Mouse (Mus musculus): ENCODE data around the gene Lrguk.

Gene Lrguk

GRCm38 (mm10) chr6:34049433-34049832, 20.2 kb downstream of the Lrguk start:
- in situ Hi-C loops (cut with MboI; ENCODE audit: unreplicated experiment in 2 of 2): loop anchor here in 1 of 2 experiments (25.0 kb wide), 1 partner anchor 1712 kb away; no protein-coding TSS in a partner anchor

DNA sequence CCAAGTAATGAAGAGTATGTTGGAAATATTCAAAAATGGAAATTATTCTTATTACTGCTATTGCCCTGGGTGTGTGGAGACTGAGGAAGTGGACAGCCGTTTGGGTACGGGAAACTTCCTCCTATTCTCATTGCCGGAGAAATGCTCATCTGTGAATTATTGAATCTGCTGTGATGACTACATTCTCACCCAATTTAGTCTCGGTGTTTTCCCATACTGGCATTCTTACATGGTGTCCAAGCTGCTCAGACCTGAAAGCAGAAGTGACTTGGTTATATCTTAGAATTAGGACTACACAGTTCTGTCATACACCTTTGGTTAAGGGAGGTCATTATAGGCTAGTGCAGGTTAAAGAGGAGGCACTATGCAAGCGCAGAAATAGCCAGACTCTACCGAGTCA, 30.5 kb downstream of the Lrguk start:
- in situ Hi-C loops (cut with MboI; ENCODE audit: unreplicated experiment in 2 of 2): no loop called here

- in situ Hi-C loops (cut with MboI; ENCODE audit: unreplicated experiment in 2 of 2): no loop called here
Measured at GRCm38 (mm10) chr6:34066790-34067189, 37.5 kb downstream of the Lrguk start.

- in situ Hi-C loops (cut with MboI; ENCODE audit: unreplicated experiment in 2 of 2): no loop called here
Measured at GRCm38 (mm10) chr6:34067271-34067670, 38.0 kb downstream of the Lrguk start.

DNA sequence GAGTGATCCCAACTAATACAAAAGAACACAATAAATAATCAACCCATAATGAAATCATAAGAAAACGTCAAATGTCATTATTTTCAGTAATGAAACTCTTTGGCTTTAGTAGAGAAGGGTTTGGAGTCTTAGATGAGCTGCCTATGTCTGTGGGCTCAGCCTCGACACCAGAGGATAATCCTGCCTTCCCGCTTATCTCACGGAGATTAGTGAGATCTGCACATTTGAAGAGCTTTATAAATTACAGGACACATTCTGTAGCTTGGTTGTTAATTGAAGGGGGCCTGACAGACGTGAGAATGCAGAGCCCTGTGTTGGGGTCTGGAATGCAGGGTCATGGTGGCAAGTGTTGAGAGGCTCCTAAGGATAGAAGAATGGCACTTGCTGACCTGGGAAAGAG, 42.7 kb downstream of the Lrguk start:
- in situ Hi-C loops (cut with MboI; ENCODE audit: unreplicated experiment in 2 of 2): loop anchor here in 1 of 2 experiments (10.0 kb wide), 1 partner anchor 123 kb away; no protein-coding TSS in a partner anchor

GRCm38 (mm10) chr6:34073931-34074442, 44.7 kb downstream of the Lrguk start:
- in situ Hi-C loops (cut with MboI; ENCODE audit: unreplicated experiment in 2 of 2): loop anchor here in 1 of 2 experiments (10.0 kb wide), 1 partner anchor 121 kb away; no protein-coding TSS in a partner anchor

DNA sequence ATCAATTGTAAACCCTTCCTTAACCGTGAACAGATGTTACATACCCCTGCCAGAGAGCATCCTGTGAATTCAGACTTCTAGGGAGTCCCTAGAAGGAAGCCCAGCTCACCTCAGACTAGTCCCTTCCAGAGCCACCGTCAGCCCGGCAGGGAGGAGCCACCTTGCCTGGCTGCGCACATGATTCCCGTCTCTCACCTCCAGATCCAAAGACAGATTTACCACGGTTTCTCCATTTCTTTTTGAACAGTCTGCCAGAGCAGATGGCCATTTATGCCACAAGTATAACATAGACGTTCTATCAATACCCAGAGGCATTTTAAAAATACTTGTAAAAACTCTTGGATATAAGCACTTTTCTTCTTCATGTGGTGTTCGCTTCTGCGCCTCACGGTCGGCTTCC, 46.3 kb downstream of the Lrguk start:
- in situ Hi-C loops (cut with MboI; ENCODE audit: unreplicated experiment in 2 of 2): loop anchor here in 1 of 2 experiments (10.0 kb wide), 1 partner anchor 119 kb away; no protein-coding TSS in a partner anchor

GRCm38 (mm10) chr6:34083471-34083870, 54.2 kb downstream of the Lrguk start:
- in situ Hi-C loops (cut with MboI; ENCODE audit: unreplicated experiment in 2 of 2): no loop called here

DNA sequence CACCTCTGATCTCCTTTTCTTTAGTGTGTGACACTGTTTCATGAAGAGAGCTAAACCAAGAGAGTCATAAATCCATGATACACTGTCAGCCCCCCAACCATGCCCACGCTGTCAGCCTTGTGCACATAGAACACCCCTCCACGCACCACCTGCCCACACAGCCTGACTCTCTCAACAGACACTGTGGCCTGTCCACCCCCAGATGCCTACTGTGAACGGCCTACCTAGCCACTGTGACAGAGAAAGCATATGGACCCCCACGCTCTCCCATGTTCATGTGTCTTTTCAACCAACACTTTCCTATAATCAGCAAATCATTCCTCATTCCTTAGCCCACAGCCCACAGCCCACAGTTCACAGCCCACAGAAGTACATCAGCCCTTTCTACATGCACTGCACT, 58.5 kb downstream of the Lrguk start:
- in situ Hi-C loops (cut with MboI; ENCODE audit: unreplicated experiment in 2 of 2): no loop called here

GRCm38 (mm10) chr6:34088986-34089385, 59.7 kb downstream of the Lrguk start:
- in situ Hi-C loops (cut with MboI; ENCODE audit: unreplicated experiment in 2 of 2): no loop called here

GRCm38 (mm10) chr6:34091537-34091936, 62.3 kb downstream of the Lrguk start:
- in situ Hi-C loops (cut with MboI; ENCODE audit: unreplicated experiment in 2 of 2): no loop called here

GRCm38 (mm10) chr6:34096274-34096673, 67.0 kb downstream of the Lrguk start:
- in situ Hi-C loops (cut with MboI; ENCODE audit: unreplicated experiment in 2 of 2): no loop called here

DNA sequence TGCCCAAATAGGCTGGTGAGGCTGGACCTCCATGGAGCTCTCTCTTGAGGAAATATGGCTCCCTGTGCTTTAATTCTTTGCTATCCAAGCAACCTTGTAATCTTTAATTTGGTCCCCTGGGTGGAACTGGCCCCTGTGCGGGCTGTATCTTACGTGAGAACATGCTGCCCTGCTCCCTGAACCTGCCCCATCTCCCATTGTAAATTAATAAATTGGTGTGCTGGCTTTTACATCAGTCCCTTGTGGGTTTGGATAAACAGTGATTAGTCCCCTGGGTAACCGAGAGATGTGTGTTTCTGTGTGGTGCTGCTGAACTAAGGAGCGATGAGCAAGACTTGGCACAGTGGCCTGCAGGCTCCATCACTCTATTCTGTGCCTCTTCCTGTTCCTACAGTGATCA, 67.7 kb downstream of the Lrguk start:
- in situ Hi-C loops (cut with MboI; ENCODE audit: unreplicated experiment in 2 of 2): no loop called here

DNA sequence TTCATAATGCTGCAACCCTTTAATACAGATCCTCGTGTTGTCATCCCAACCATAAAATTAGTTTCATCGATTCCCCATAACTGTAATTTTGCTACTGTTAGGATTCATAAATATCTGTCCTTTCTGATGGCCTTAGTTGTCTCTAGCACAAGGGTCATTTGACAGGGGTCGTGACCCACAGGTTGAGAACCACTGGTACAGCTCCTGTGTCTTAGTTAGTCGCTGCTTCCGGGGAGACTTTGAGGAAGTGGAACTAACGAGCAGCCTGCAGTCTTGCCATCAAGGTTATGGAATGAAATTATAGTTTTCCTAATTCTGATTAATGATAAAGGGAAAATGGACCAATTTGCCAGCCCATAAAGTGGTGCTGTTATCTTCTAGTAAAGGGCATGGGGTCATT, 70.5 kb downstream of the Lrguk start:
- in situ Hi-C loops (cut with MboI; ENCODE audit: unreplicated experiment in 2 of 2): no loop called here

DNA sequence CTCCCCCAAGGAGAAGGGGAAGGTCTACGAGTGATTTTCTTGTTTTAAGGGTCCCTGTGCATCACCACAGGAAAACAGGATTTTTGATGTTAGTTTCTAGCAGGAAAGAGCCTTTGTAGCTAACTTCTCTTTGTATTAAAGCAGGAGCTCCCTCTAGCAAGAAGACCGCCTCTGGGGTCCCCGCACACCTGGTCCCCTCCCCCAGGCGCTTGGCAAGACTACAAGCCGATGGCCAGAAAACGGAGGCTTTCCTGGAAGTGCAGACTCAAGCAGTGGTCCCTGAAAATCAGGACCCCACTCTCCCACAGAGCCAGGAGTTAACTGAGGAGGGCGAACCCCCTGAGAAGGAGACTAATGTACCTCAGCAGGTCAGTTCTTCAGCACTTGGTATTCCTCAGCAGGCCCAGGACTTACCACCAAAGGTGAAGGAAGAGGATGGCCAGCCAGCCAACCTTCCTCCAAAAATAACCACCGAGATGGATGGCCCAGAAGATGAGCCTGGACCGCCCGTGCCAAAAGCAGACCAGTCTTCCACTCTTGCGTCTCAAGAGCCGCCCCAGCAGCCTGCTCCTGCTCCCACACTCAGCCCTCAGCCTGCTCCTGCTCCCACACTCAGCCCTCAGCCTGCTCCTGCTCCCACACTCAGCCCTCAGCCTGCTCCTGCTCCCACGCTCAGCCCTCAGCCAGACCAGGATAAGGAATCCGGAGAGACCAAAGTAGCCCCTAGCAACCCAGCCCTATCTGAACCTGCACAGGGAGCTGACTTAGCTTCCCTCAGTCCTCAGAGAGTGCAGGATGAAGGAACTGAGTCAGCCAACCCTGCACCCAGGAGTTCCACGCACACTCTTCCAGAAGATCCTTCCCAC, 72.5 kb downstream of the Lrguk start:
- in situ Hi-C loops (cut with MboI; ENCODE audit: unreplicated experiment in 2 of 2): no loop called here

DNA sequence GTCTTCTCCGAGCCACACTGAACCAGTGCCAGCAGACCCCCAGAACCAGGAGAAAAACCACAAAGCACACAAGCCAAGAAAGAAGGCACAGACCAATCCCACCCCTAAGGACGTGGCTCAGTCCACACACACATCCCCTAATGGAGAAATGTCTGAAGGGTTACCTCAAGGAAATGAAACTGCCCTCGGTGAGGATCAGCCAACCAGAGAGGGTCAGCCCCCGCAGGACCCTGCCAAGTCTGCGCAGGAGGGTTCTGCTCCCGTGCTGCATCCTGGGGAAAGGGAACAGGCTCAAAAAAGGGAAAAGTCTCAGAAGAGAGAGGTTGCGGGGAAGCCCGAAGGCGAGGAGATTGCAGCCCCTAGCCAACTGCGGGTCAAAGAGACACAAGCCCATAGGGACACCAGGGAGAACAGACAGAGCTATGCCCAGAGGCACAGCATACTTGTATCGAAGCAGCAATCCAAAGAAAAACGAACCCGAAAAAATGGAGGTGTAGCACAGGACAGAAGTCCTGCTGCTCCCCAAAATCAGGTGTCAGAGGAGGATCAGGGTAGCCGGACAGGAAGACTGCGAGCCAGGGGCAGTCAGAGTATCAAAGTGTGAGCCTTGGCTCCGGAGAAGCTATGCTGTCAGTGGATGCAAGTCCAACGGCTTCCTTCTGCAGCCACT, 74.1 kb downstream of the Lrguk start:
- in situ Hi-C loops (cut with MboI; ENCODE audit: unreplicated experiment in 2 of 2): no loop called here

GRCm38 (mm10) chr6:34110571-34110970, 81.3 kb downstream of the Lrguk start:
- in situ Hi-C loops (cut with MboI; ENCODE audit: unreplicated experiment in 2 of 2): no loop called here

DNA sequence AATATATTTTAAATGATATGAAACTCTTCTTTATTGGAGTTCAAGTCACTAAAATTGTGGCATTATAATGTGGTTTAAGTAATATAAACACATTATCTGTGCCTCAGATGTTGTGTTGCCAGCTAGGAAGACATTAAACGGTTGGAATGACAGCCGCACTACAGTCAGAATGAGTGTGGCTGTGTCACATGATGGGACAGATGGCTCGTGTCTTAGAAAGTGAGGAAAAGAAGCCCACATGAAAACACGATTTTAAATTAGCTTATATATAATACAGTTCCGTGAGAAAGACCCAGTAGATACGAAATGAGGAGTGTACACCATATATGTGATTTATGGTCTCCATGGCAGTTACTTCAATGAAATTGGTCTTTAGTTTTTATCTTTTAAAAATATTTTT, 82.2 kb downstream of the Lrguk start:
- in situ Hi-C loops (cut with MboI; ENCODE audit: unreplicated experiment in 2 of 2): no loop called here

DNA sequence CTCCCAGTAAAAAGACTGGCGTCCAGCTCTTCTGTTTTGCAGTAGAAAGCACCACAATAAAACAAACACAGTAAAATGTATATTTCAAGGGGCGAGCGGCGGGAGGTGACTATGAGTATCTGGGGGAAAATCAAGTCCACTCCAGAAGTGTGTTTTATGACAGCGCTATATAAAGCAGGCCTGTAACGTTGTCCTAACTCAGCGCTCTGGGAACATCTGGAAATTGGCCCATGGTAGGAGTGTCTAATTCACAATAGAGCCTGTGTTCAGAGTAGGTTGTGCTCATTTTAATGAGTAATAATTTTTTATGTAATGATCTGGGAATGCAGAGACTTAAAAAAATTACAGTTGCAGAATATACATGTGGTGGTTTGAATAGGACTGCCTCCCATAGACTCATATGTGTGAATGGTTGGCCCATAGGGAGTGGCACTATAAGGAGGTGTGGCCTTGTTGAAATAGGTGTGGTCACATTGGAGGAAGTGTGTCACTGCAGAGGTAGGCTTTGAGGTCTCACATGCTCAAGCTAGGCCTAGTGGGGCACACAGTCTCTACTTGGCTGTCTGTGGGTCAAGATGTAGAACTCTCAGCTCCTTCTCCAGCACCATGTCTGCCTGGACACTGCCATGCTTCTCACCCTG, 87.7 kb downstream of the Lrguk start:
- in situ Hi-C loops (cut with MboI; ENCODE audit: unreplicated experiment in 2 of 2): no loop called here

- in situ Hi-C loops (cut with MboI; ENCODE audit: unreplicated experiment in 2 of 2): no loop called here
Measured at GRCm38 (mm10) chr6:34124401-34124800, 95.2 kb downstream of the Lrguk start.

- in situ Hi-C loops (cut with MboI; ENCODE audit: unreplicated experiment in 2 of 2): no loop called here
Measured at GRCm38 (mm10) chr6:34129261-34129660, 100.0 kb downstream of the Lrguk start.
